Mouse (Mus musculus): ENCODE data around the gene Sucla2. TPM values are rescaled to one million over a fixed set of nuclear protein-coding genes. Genes with fewer than 3 reads are reported as not detected.
A peak's percentile ranks its signal among the peaks of the same experiment; 100 is the strongest.

Sucla2 gene
- total and polyA plus RNA-seq, 2 experiments: 36.5 to 183 TPM

GRCm38 (mm10) chr14:73533755-73534465 is 8.8 kb downstream of the Sucla2 start:
- Histone ChIP-seq H3K4me1 (ENCODE audit: control insufficient read depth, insufficient read depth, low read length) (no peaks in the 10 kb centered on the region), H3K27ac (replicated peaks; ENCODE audit: insufficient read depth, low read depth, low read length) (no peak overlapping the region), H3K4me3 (ENCODE audit: insufficient read depth, low read depth, low read length) (no peak overlapping the region), H3K79me2 (ENCODE audit: control insufficient read depth, insufficient read depth, low read length) (no peaks in the 10 kb centered on the region), H3K27me3 (ENCODE audit: control insufficient read depth, insufficient read depth, low read length) (no peaks in the 10 kb centered on the region), H3K36me3 (ENCODE audit: control insufficient read depth, insufficient read depth, low read length) (no peaks in the 10 kb centered on the region), H3K9ac (ENCODE audit: low read depth, low read length) (no peak overlapping the region)
- no peak for DNase-seq (ENCODE audit: extremely low read depth, low read depth, low spot score)
- TF ChIP-seq CTCF (IDR thresholded peaks at IDR 0.05; ENCODE audit: low read depth, low read length): no peak
- TF ChIP-seq POLR2A (IDR thresholded peaks at IDR 0.05; ENCODE audit: extremely low read depth, insufficient read depth, low read length): no peak
- WGBS: 77% methylated on average over 6 of the region's 6 CpGs

- TF ChIP-seq CTCF (IDR thresholded peaks at IDR 0.05; ENCODE audit: low read depth, low read length) (no peak), POLR2A (IDR thresholded peaks at IDR 0.05; ENCODE audit: extremely low read depth, insufficient read depth, low read length) (no peak)
- WGBS: 83% methylated on average over 2 of the region's 2 CpGs
- Histone ChIP-seq H3K79me2 (ENCODE audit: control insufficient read depth, insufficient read depth, low read length) (no peaks in the 10 kb centered on the region), H3K4me1 (ENCODE audit: control insufficient read depth, insufficient read depth, low read length) (no peaks in the 10 kb centered on the region), H3K27ac (replicated peaks; ENCODE audit: insufficient read depth, low read depth, low read length) (no peak overlapping the region), H3K36me3 (ENCODE audit: control insufficient read depth, insufficient read depth, low read length) (no peaks in the 10 kb centered on the region), H3K9ac (ENCODE audit: low read depth, low read length) (no peak overlapping the region), H3K27me3 (ENCODE audit: control insufficient read depth, insufficient read depth, low read length) (no peaks in the 10 kb centered on the region), H3K4me3 (ENCODE audit: insufficient read depth, low read depth, low read length) (no peak overlapping the region)
- DNase-seq (ENCODE audit: extremely low read depth, low read depth, low spot score): no peak
These were observed 10.5 kb downstream of the Sucla2 start for GRCm38 (mm10) chr14:73535641-73536040.

GRCm38 (mm10) chr14:73543781-73544180 is 18.7 kb downstream of the Sucla2 start:
- Histone ChIP-seq H3K4me3 (ENCODE audit: insufficient read depth, low read depth, low read length) (no peak overlapping the region), H3K27ac (replicated peaks; ENCODE audit: insufficient read depth, low read depth, low read length) (no peak overlapping the region), H3K36me3 (ENCODE audit: control insufficient read depth, insufficient read depth, low read length) (no peaks in the 10 kb centered on the region), H3K27me3 (ENCODE audit: control insufficient read depth, insufficient read depth, low read length) (no peaks in the 10 kb centered on the region), H3K79me2 (ENCODE audit: control insufficient read depth, insufficient read depth, low read length) (no peaks in the 10 kb centered on the region), H3K4me1 (ENCODE audit: control insufficient read depth, insufficient read depth, low read length) (no peaks in the 10 kb centered on the region), H3K9ac (ENCODE audit: low read depth, low read length) (no peak overlapping the region)
- 83% methylated on average over 6 of the region's 6 CpGs for WGBS
- no peak for DNase-seq (ENCODE audit: extremely low read depth, low read depth, low spot score)
- TF ChIP-seq CTCF (IDR thresholded peaks at IDR 0.05; ENCODE audit: low read depth, low read length) (no peak), POLR2A (IDR thresholded peaks at IDR 0.05; ENCODE audit: extremely low read depth, insufficient read depth, low read length) (no peak)

- Histone ChIP-seq H3K79me2 (ENCODE audit: control insufficient read depth, insufficient read depth, low read length) (no peaks in the 10 kb centered on the region), H3K27me3 (ENCODE audit: control insufficient read depth, insufficient read depth, low read length) (no peaks in the 10 kb centered on the region), H3K4me3 (ENCODE audit: insufficient read depth, low read depth, low read length) (no peak overlapping the region), H3K36me3 (ENCODE audit: control insufficient read depth, insufficient read depth, low read length) (no peaks in the 10 kb centered on the region), H3K4me1 (ENCODE audit: control insufficient read depth, insufficient read depth, low read length) (peaks cover 7% of the 10 kb centered on the region), H3K9ac (ENCODE audit: low read depth, low read length) (no peak overlapping the region), H3K27ac (replicated peaks; ENCODE audit: insufficient read depth, low read depth, low read length) (no peak overlapping the region)
- no peak for DNase-seq (ENCODE audit: extremely low read depth, low read depth, low spot score)
- TF ChIP-seq CTCF (IDR thresholded peaks at IDR 0.05; ENCODE audit: low read depth, low read length): no peak
- WGBS: 67% methylated on average over 4 of the region's 4 CpGs
These were observed 21.9 kb downstream of the Sucla2 start for GRCm38 (mm10) chr14:73547034-73547433.

- Histone ChIP-seq H3K79me2 (ENCODE audit: control insufficient read depth, insufficient read depth, low read length) (peaks cover 4% of the 10 kb centered on the region), H3K9ac (ENCODE audit: low read depth, low read length) (no peak within 1 kb of the TSS), H3K4me3 (ENCODE audit: insufficient read depth, low read depth, low read length) (no peak within 1 kb of the TSS), H3K27me3 (ENCODE audit: control insufficient read depth, insufficient read depth, low read length) (no peaks in the 10 kb centered on the region), H3K4me1 (ENCODE audit: control insufficient read depth, insufficient read depth, low read length) (peaks cover 10% of the 10 kb centered on the region), H3K36me3 (ENCODE audit: control insufficient read depth, insufficient read depth, low read length) (no peaks in the 10 kb centered on the region), H3K27ac (replicated peaks; ENCODE audit: insufficient read depth, low read depth, low read length) (no peak within 1 kb of the TSS)
- 95% methylated on average over 3 of the region's 3 CpGs for WGBS
- TF ChIP-seq CTCF (IDR thresholded peaks at IDR 0.05; ENCODE audit: low read depth, low read length) (no peak), POLR2A (IDR thresholded peaks at IDR 0.05; ENCODE audit: extremely low read depth, insufficient read depth, low read length) (no peak)
- DNase-seq (ENCODE audit: extremely low read depth, low read depth, low spot score): no peak
These were observed 22.9 kb downstream of the Sucla2 start, which contains the start of gene Nudt15 for GRCm38 (mm10) chr14:73548051-73548450. Nudt15 (minus strand) TSS chr14:73548242.

GRCm38 (mm10) chr14:73550291-73550690 is 25.2 kb downstream of the Sucla2 start:
- H3K4me3 ChIP-seq (ENCODE audit: insufficient read depth, low read depth, low read length): no peak overlapping the region
- peak; percentile 77 for DNase-seq (ENCODE audit: extremely low read depth, low read depth, low spot score)
- TF ChIP-seq CTCF (IDR thresholded peaks at IDR 0.05; ENCODE audit: low read depth, low read length) (no peak), POLR2A (IDR thresholded peaks at IDR 0.05; ENCODE audit: extremely low read depth, insufficient read depth, low read length) (no peak)
- H3K9ac ChIP-seq (ENCODE audit: low read depth, low read length): no peak overlapping the region
- 29% methylated on average over 3 of the region's 3 CpGs for WGBS
- H3K79me2 ChIP-seq (ENCODE audit: control insufficient read depth, insufficient read depth, low read length): peaks cover 16% of the 10 kb centered on the region
- peaks cover 17% of the 10 kb centered on the region for H3K4me1 ChIP-seq (ENCODE audit: control insufficient read depth, insufficient read depth, low read length)
- H3K27me3 ChIP-seq (ENCODE audit: control insufficient read depth, insufficient read depth, low read length): no peaks in the 10 kb centered on the region
- no peaks in the 10 kb centered on the region for H3K36me3 ChIP-seq (ENCODE audit: control insufficient read depth, insufficient read depth, low read length)
- H3K27ac ChIP-seq (replicated peaks; ENCODE audit: insufficient read depth, low read depth, low read length): peak overlapping the region; percentile 46

All from liver, adult 2 months (tissue).